Mouse (Mus musculus) left cerebral cortex, adult 2 months (tissue): ENCODE data around the gene Fpr2. TPM values are rescaled to one million over a fixed set of nuclear protein-coding genes. Genes with fewer than 3 reads are reported as not detected.
A peak's percentile ranks its signal among the peaks of the same experiment; 100 is the strongest.
"Not testable (repeated sequence)": the region's sequence is repeated elsewhere in the genome, so short reads cannot be mapped to it uniquely, and the experiment has no call there.

Experiments used
- DNase-seq, 2 experiments: peaks; one replicate each; pipeline ENCODE4 v3.0.0; 2021 to 2022; ENCODE audit warnings: low spot score in 2 of 2, mixed read lengths in 1 of 2; ENCODE audit errors: extremely low spot score in 1 of 2
- H3K27ac ChIP-seq: fragments of 200-600 bp; 2 replicates; pipeline ENCODE4 v1.8.1; 2022
- H3K4me3 ChIP-seq: fragments of 200-600 bp; 2 replicates; pipeline ENCODE4 v1.8.1; 2022
- CTCF ChIP-seq: fragments of 200-600 bp; IDR thresholded peaks from 2 replicates; pipeline ENCODE4 v1.8.1; 2022; ENCODE audit warnings: antibody characterized with exemption, mild to moderate bottlenecking, moderate library complexity
- intact Hi-C: fragments of 180-260 bp; cut with DNase I; formaldehyde crosslinking; loops from one replicate; pipeline ENCODE4 v1.15.1; 2025
- total RNA-seq, 2 experiments: library from RNA; stranded (reverse); gene quantifications; 2 replicates each; pipeline ENCODE4 v1.2.3; 2021

Fpr2 gene
- total RNA-seq, 2 experiments from 2014 or later: not detected

GRCm38 (mm10) chr17:17896039-17896438 lies 8.4 kb downstream of the Fpr2 start:
- peak; percentile 83 for TF ChIP-seq CTCF
- peak in 1 of 2 experiments; percentile 22 for DNase-seq
- Histone ChIP-seq H3K4me3 (no peak overlapping the region), H3K27ac (no peak overlapping the region)
- intact Hi-C loops: loop anchor here (1.0 to 5.0 kb wide), 2 partner anchors 49 to 130 kb away; no protein-coding TSS in a partner anchor

GRCm38 (mm10) chr17:17899268-17899667 lies 11.6 kb downstream of the Fpr2 start:
- H3K4me3 ChIP-seq: no peak overlapping the region
- intact Hi-C loops: loop anchor here (5.0 kb wide), 1 partner anchor 52 kb away; no protein-coding TSS in a partner anchor
- no peak overlapping the region for H3K27ac ChIP-seq
- TF ChIP-seq CTCF: peak; percentile 59
- DNase-seq: no peak

- intact Hi-C loops: no loop called here
- DNase-seq: no peak
- TF ChIP-seq CTCF: no peak
- no peak overlapping the region for H3K27ac ChIP-seq
- H3K4me3 ChIP-seq: no peak overlapping the region
These were observed 13.1 kb downstream of the Fpr2 start for GRCm38 (mm10) chr17:17900768-17901167.

- TF ChIP-seq CTCF: no peak
- intact Hi-C loops: no loop called here
- DNase-seq: peak; percentile 78 to 81
- Histone ChIP-seq H3K4me3 (peak overlapping the region; percentile 58), H3K27ac (peak overlapping the region; percentile 54; the same call in 1 of the 2 replicates)
These were observed 22.2 kb downstream of the Fpr2 start for GRCm38 (mm10) chr17:17909636-17910421.

- DNase-seq, H3K27ac ChIP-seq, H3K4me3 ChIP-seq, intact Hi-C loops: not testable (repeated sequence)
These were observed 25.0 kb downstream of the Fpr2 start for GRCm38 (mm10) chr17:17912618-17913017.

GRCm38 (mm10) chr17:17917376-17917775 lies 29.8 kb downstream of the Fpr2 start:
- no peak overlapping the region for H3K27ac ChIP-seq
- H3K4me3 ChIP-seq: no peak overlapping the region
- intact Hi-C loops: no loop called here
- TF ChIP-seq CTCF: no peak
- no peak for DNase-seq

GRCm38 (mm10) chr17:17917782-17918181 lies 30.2 kb downstream of the Fpr2 start:
- intact Hi-C loops: no loop called here
- TF ChIP-seq CTCF: no peak
- no peak for DNase-seq
- H3K27ac ChIP-seq: no peak overlapping the region
- no peak overlapping the region for H3K4me3 ChIP-seq

Other genes with a start within 250 kb of the Fpr2 start
- under 1 TPM in 1 of 2 experiments, not detected in 1; 0.16 TPM for gene Vmn2r90, start 184.1 kb upstream of the Fpr2 start, total RNA-seq
- gene Spaca6, start 60.7 kb upstream of the Fpr2 start, total RNA-seq: 100 to 1,000 TPM; 107 to 114 TPM
- under 1 TPM; 0.81 to 0.82 TPM for gene Has1, start 32.6 kb upstream of the Fpr2 start, total RNA-seq
- gene Fpr1, start 3.9 kb upstream of the Fpr2 start, total RNA-seq: not detected
- gene Fpr3, start within 50 bp of the Fpr2 start, total RNA-seq: not detected
- not detected for gene Fpr-rs4, start 133.9 kb downstream of the Fpr2 start, total RNA-seq
- not detected for gene Vmn2r124, start 161.6 kb downstream of the Fpr2 start, total RNA-seq
- not detected for gene Vmn2r91, start 197.2 kb downstream of the Fpr2 start, total RNA-seq